Mouse (Mus musculus) brain, adult 2 months (tissue): ENCODE data around the gene Ric8b.

Experiments
- DNase-seq: peaks from one replicate; pipeline ENCODE4 v3.0.0; 2011; ENCODE audit warnings: low read depth, low spot score

Ric8b gene

GRCm38 (mm10) chr10:85006573-85007310 is 89.3 kb downstream of the Ric8b start:
- DNase-seq: no peak

- no peak for DNase-seq
These were observed 90.7 kb downstream of the Ric8b start for GRCm38 (mm10) chr10:85007861-85008840.

DNA sequence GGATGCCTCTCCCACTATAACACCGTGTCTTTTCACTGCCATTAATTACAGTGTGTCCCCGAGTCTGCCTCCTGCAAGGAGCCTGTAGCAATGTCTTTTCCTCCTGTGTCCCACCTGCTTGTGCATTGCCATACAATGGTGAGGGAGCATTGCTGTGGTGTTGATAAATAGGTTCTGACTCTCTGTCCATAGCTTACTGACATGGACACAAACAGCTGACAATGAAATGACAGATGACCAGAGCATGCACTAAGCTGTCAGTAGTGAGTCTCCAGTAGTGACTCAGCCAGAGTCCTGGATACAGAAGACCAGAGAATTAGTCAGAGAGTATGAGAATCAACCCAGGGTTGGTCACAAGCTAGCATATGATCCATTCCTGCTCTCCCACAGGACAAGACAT is 93.7 kb downstream of the Ric8b start:
- peak; percentile 35 for DNase-seq

DNA sequence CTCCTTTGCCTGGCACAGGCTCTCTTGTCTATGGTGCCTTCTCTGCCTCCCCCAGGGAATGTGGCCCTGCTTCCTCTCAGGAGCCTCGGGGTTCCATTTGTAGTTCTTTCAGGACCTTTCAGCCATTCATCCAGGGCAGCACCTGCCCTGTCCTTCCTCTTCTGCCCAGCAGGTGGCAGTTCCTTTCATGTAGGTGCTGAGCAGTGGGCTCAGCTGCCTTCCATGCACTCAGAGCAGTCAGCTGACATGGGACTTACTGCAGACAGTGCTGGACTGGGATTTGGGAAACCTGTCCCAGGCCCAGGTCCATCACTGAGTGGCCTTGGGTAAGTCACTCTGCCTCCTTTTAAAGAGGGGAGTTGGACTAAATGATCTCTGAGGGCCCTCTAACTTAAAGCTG is 96.0 kb downstream of the Ric8b start:
- peak; percentile 51 for DNase-seq

DNA sequence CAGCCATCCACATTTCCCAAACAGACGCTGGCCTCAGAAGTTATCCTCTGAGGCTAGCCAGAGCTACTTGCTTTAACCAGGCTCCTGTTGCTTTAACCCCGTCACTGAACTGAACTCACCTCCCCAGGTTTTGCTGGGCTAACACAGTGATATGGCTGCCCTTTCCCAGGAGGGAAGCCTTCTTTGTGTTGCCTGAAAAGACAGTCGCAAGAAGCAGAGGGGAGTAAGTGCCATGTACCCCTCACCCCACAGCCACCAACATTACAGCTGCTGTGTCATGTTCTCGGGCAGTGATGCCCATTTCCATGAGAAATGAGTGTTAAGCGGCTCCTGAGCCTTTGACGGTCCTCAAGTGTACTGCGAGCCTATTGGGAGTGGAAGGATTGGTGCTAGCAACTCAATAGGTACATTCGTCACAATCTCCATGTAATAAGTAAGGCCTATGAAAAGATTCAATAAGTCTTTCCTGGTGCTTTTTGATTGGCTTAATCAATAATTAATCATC is 96.6 kb downstream of the Ric8b start:
- no peak for DNase-seq

DNA sequence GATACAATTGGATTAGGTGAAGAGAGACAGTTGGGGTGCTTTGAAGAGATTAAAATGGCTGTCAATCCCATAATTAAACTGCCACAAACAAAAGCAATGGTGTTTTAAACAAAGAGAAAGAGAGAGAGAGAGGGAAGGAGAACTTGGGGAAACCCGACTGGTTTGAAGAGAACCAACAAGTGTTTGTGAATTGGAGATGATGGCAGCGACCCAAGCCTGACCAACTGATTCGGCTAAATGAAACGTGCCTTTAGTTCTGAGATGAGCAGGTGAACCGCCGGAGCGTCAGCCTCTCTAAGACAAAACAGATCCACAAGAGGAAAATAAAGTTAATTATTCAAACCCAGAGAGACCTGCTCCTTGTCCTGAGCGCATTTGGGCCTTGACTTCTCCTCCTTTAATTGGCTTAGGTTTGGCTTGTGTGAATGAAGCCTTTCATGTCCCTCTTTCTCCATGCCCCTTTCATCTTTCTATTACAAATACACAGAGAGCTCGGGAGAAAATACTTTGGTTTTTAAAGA is 97.1 kb downstream of the Ric8b start:
- DNase-seq: no peak

- no peak for DNase-seq
These were observed 105.4 kb downstream of the Ric8b start for GRCm38 (mm10) chr10:85022647-85023312.

- DNase-seq: peak; percentile 29
These were observed 105.9 kb downstream of the Ric8b start for GRCm38 (mm10) chr10:85023313-85023666.

- DNase-seq: no peak
These were observed 108.5 kb downstream of the Ric8b start for GRCm38 (mm10) chr10:85025799-85026424.

DNA sequence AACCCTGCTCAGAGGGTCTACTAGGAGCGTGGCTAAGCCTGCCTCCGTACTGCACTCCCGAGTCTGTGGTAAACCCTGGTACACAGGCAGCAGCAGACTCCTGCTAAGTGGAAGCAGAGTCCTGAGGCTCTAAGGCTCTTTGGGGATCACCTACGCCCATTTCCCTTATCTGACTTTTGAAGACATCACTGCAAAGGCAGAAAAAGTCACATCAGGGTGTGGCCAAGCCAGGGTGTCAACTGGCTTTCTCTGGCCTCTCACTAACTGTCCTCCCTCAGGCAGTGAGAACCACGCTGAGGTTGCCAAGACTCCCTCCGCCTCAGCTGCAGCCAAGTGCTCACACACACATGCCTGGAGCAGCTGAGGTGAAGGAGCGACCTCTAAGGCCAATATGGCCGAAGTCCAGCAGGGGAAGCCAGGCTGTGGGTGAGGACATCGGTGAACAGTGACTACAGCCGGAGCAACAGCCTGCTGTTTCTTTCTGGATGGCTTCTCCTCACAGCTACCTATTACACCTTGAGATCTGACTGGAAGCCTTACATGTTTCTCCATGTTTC is 110.3 kb downstream of the Ric8b start:
- no peak for DNase-seq

DNA sequence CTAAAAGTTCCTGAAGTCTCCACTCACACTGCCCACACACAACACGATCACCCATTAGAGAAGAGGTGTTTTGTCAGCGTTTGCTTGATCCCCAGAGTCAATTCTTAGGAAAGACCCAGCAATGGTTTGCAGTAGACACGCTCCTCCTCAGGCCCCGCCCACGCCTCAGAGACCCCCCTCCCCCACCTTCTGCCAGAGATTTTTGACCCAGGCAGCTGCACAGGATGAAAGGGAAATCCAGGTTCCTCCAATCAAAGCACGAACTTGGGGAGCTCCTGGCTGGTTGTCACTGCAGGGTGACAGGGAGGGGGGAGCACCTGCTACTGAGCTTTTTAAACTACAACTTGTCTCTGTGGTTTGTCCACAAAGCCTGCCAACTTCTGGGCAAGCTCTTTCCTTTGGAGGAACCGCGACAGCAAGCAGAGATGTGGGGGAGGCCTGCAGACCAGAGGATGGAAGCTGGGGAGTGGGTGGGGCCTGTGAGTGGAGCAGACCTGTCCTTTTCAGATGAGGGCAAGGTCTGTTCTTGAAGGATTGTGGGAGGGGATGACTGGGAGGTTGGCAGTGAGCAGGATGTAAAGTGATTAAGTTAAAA is 117.8 kb downstream of the Ric8b start:
- DNase-seq: no peak

GRCm38 (mm10) chr10:85038147-85038546 is 120.7 kb downstream of the Ric8b start:
- no peak for DNase-seq

DNA sequence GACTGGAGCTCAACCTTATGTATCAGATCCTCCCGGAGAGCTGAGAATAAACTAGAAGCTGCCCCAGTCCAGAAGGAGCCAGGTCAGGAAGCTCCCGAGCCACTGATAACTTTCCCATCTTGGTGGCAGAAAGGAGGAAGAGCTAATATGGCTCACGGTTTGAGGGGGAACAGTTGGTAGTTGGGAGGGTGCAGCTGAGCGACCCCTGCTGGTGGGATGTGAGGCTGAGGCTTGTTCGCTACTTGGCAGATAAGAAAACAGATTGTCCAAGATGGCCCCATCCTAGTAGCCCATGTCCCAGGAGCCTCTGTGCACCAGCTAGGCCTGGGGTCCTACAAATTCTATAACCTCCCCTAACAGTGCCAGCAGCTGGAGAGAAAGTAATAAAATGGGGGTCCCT is 121.4 kb downstream of the Ric8b start:
- no peak for DNase-seq

- DNase-seq: no peak
These were observed 126.8 kb downstream of the Ric8b start for GRCm38 (mm10) chr10:85044191-85044711.

DNA sequence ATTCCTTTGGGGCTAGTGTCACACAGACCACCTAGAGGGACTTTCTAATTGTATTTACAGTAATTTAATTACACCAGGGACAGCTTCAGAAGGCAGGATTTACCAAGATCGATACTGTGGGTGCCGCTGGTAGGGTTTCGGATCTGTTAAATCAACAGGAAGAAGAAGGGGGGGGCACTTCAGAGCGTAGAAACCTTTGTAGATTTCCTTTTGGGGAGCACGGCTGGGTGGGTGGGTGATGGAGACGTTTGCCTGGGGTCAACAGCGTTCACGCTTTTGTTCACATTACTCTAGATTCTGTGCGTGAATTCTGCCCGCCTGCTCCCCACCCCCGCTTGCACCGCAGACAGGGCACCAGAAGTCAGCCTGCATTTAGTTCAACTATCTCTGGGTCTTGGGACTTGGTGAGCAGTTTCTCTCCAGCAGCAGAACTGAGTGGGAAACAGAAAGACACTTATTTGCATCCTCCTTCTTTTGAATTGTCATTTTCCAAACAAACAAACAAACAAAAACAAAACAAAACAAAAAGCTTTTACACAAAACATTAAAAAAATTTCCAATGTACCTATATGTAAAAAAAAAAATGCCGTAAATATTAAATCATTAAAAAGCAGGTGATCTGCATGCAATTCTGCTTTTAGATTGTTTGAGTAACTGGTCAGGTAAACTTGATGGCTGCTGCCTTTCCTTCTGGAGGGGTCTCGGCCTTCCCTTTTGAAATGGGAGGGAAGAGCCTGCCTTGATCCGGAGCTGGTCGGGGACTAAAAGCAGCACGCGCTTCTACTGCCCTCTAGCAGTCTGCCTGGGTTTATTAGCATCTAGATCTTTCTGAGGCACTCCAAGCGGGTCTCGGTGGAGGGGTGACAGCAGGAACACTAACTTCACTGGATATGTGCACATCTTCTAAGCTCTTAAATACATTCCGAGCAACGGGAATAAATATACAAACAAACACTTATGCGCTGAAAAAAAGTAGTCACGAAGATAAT is 127.6 kb downstream of the Ric8b start:
- DNase-seq: peak; percentile 63

DNA sequence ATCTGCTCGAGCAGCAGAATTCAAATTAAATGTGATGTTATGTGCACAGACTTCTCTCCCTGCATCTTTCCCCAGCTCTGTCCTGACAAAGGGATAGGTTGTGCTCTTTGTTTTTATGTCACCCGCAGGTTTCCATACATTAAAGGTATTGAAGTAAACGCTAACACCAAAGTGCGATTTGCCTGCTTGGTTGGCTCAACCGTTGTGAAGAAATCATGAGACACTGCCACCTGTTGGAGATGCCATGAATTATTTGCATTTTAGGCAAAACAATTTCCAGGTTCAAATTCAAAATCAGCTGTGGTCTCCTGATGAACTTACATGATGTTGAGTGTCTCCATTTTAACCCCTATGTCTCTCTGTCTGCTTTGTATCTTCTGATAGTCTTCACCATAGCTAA is 129.2 kb downstream of the Ric8b start:
- peak; percentile 55 for DNase-seq

DNA sequence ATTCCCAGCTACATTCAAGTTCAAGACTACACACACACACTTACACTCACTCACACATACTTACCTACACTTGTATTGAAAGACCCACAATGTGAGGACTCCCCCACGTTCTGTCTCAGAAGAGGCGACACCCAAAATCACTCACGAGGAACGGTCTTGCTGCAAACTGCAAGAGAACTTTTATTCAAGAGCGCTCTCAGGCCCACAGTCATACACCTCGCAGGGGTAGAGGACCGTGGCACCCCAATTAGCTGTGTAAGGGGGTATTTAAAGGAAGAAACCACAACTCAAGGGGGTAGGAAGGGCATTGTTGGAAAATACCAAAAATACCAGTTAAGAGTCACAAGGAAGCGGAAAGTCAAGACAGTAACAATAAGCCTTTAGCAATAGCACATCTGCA is 130.6 kb downstream of the Ric8b start:
- DNase-seq: no peak

DNA sequence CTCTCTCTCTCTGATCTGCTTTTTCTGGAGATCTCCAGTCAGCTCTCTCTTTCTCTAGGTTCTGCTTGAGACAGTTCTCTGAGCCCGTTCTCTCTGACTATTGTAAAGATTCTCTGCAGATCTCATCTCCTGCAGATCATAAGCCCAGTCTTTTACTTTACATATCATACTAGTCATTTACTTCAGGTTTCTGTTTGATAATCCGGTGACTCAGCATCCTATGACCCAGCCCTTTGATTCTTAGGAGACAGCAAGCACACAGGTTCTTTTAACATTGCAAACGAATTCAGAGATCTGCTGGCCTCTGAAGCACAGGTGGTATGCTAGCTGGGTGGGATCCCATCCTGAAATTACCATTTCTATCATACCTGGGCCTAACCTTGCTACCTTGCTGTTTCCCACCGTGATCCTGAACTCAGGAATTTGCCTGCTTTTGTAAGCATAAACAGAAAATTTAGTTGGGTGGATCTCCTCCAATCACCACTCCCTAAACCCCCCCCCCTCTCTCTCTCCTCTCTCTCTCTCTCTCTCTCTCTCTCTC is 133.3 kb downstream of the Ric8b start:
- DNase-seq: no peak

DNA sequence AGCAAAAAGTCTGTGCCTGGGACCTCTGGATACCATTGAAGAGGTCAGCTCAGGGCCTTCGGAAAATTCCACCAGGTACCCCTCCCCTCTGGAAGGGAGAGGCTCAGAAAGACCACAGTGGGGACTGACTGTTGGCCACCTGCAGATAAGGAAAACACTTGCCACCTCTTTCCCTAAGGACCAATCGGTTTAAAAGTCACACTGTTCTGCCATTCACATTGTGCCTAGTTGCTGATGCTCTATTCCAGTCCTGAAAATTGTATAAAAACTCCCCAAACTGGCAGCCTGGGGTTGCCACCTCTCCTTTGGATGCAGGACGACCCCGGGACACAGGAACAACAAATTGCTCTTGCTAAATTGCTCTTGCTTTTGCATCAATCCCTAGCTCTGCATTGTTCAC is 135.0 kb downstream of the Ric8b start:
- DNase-seq: no peak
